Mouse (Mus musculus) natural killer cell, adult 2 months (primary cell): ENCODE data around the gene P4ha1.
"Not testable (repeated sequence)": the region's sequence is repeated elsewhere in the genome, so short reads cannot be mapped to it uniquely, and the experiment has no call there.

Experiments used
- DNase-seq, 2 experiments: peaks; one replicate each; pipeline ENCODE4 v3.0.0; 2022; ENCODE audit warnings: low spot score in 2 of 2

P4ha1 gene

GRCm38 (mm10) chr10:59323100-59323487 lies at the start of gene P4ha1:
Gene P4ha1, plus strand, starts transcription at chr10:59323296.
- peak; percentile 95 to 97 for DNase-seq

- no peak for DNase-seq
Observed at GRCm38 (mm10) chr10:59275745-59276144, 47.4 kb upstream of the P4ha1 start.

- DNase-seq, result no peak
Observed at GRCm38 (mm10) chr10:59277116-59277515, 46.0 kb upstream of the P4ha1 start.

GRCm38 (mm10) chr10:59277729-59278475 lies 45.2 kb upstream of the P4ha1 start:
- no peak for DNase-seq

GRCm38 (mm10) chr10:59283164-59283563 lies 39.9 kb upstream of the P4ha1 start:
- DNase-seq, result no peak

GRCm38 (mm10) chr10:59283749-59284148 lies 39.3 kb upstream of the P4ha1 start:
- no peak for DNase-seq

- DNase-seq, result no peak
Observed at GRCm38 (mm10) chr10:59285530-59285929, 37.6 kb upstream of the P4ha1 start.

GRCm38 (mm10) chr10:59287251-59287650 lies 35.8 kb upstream of the P4ha1 start:
- no peak for DNase-seq

GRCm38 (mm10) chr10:59287662-59288061 lies 35.4 kb upstream of the P4ha1 start:
- DNase-seq, result no peak

- peak in 1 of 2 experiments; percentile 11 for DNase-seq
Observed at GRCm38 (mm10) chr10:59289062-59289461, 34.0 kb upstream of the P4ha1 start.

- DNase-seq, result no peak
Observed at GRCm38 (mm10) chr10:59291536-59291935, 31.6 kb upstream of the P4ha1 start.

GRCm38 (mm10) chr10:59292079-59292478 lies 31.0 kb upstream of the P4ha1 start:
- no peak for DNase-seq

- DNase-seq, result peak in 1 of 2 experiments; percentile 58
Observed at GRCm38 (mm10) chr10:59292558-59292957, 30.5 kb upstream of the P4ha1 start.

- DNase-seq, result peak; percentile 45 to 70
Observed at GRCm38 (mm10) chr10:59295241-59295811, 27.8 kb upstream of the P4ha1 start.

- peak; percentile 53 to 69 for DNase-seq
Observed at GRCm38 (mm10) chr10:59296261-59296660, 26.8 kb upstream of the P4ha1 start.

GRCm38 (mm10) chr10:59302671-59303070 lies 20.4 kb upstream of the P4ha1 start:
- DNase-seq, result not testable (repeated sequence)

- no peak for DNase-seq
Observed at GRCm38 (mm10) chr10:59308993-59309715, 13.9 kb upstream of the P4ha1 start.

- no peak for DNase-seq
Observed at GRCm38 (mm10) chr10:59310124-59310523, 13.0 kb upstream of the P4ha1 start.

- DNase-seq, result no peak
Observed at GRCm38 (mm10) chr10:59310691-59311457, 12.2 kb upstream of the P4ha1 start.

GRCm38 (mm10) chr10:59311881-59312280 lies 11.2 kb upstream of the P4ha1 start:
- DNase-seq, result no peak

- no peak for DNase-seq
Observed at GRCm38 (mm10) chr10:59321112-59321511, 2.0 kb upstream of the P4ha1 start.

- no peak for DNase-seq
Observed at GRCm38 (mm10) chr10:59322271-59322670, 825 bp upstream of the P4ha1 start.
